Mouse (Mus musculus) embryonic facial prominence, embryonic 11.5 days (tissue): ENCODE data around the gene Fam166a. TPM values are rescaled to one million over a fixed set of nuclear protein-coding genes. Genes with fewer than 3 reads are reported as not detected.
A peak's percentile ranks its signal among the peaks of the same experiment; 100 is the strongest.

Source experiments
- ATAC-seq: fragments of 200-750 bp; cut with Nextera tagmentation; replicated peaks from 2 replicates; pipeline ENCODE4 v1.8.0; 2017; ENCODE audit warnings: low read depth; ENCODE audit not compliant: insufficient number of reproducible peaks, low FRiP score, low TSS enrichment
- DNase-seq: peaks from one replicate; pipeline ENCODE4 v3.0.0-alpha.2; 2015; ENCODE audit warnings: low spot score
- H3K27ac ChIP-seq: fragments of 300-500 bp; sonication (generic); replicated peaks from 2 replicates; pipeline ENCODE4 v1.5.1; 2014; ENCODE audit warnings: mild to moderate bottlenecking, low read depth, low read length, control low read depth
- H3K27me3 ChIP-seq: fragments of 300-500 bp; sonication (generic); 2 replicates; pipeline ENCODE4 v1.6.1; 2014; ENCODE audit warnings: mild to moderate bottlenecking, low read length, moderate library complexity, mixed read lengths; ENCODE audit not compliant: control insufficient read depth, insufficient read depth
- H3K36me3 ChIP-seq: fragments of 300-500 bp; sonication (generic); replicated peaks from 2 replicates; pipeline ENCODE4 v1.6.1; 2014; ENCODE audit warnings: low read depth, mild to moderate bottlenecking, low read length, moderate library complexity, mixed read lengths; ENCODE audit not compliant: control insufficient read depth, insufficient read depth
- H3K4me1 ChIP-seq: fragments of 300-500 bp; sonication (generic); 2 replicates; pipeline ENCODE4 v1.6.1; 2014; ENCODE audit warnings: low read length, mixed read lengths; ENCODE audit not compliant: control insufficient read depth, insufficient read depth
- H3K4me2 ChIP-seq: fragments of 300-500 bp; sonication (generic); 2 replicates; pipeline ENCODE4 v1.6.1; 2014; ENCODE audit warnings: low read depth, mild to moderate bottlenecking, control low read depth, low read length, moderate library complexity
- H3K4me3 ChIP-seq: fragments of 300-500 bp; sonication (generic); 2 replicates; pipeline ENCODE4 v1.5.1; 2014; ENCODE audit warnings: low read depth, low read length, control low read depth
- H3K9ac ChIP-seq: fragments of 300-500 bp; sonication (generic); replicated peaks from 2 replicates; pipeline ENCODE4 v1.6.1; 2014; ENCODE audit warnings: mild to moderate bottlenecking, control low read depth, low read length
- H3K9me3 ChIP-seq: fragments of 300-500 bp; sonication (generic); replicated peaks from 2 replicates; pipeline ENCODE4 v1.6.1; 2016; ENCODE audit warnings: mild to moderate bottlenecking, low read length, inconsistent platforms, mixed read lengths; ENCODE audit not compliant: control insufficient read depth
- whole genome bisulfite sequencing: fragments of 180-500 bp; shearing (Covaris S2); extraction: QIAGEN DNeasy Blood & Tissue Kit; methylation state at CpG from one replicate; pipeline ENCODE4 v1.1.7; 2014; 5-methylcytosine and 5-hydroxymethylcytosine counted together
- polyA plus RNA-seq: library from polyadenylated mRNA; unstranded; fragments of >200 nt; fragmentation: Nextera tagmentation; extraction: Ambion mirVana; gene quantifications from 2 replicates; pipeline ENCODE4 v1.2.1, GENCODE M21; 2014

The Fam166a gene
- polyA plus RNA-seq, 1 experiment from 2014 or later: not detected

GRCm38 (mm10) chr2:25197191-25197590 is 21.4 kb upstream of the Fam166a start:
- no peak overlapping the region for H3K9ac ChIP-seq
- ATAC-seq (no peak), DNase-seq (no peak)
- H3K27ac ChIP-seq: no peak overlapping the region
- no peaks in the 10 kb centered on the region for H3K9me3 ChIP-seq
- no peak overlapping the region for H3K4me3 ChIP-seq
- H3K4me1 ChIP-seq: no peaks in the 10 kb centered on the region; the same call in none of the 2 replicates
- peaks cover 18% of the 10 kb centered on the region for H3K27me3 ChIP-seq
- no peak overlapping the region for H3K4me2 ChIP-seq
- H3K36me3 ChIP-seq: peaks cover 4% of the 10 kb centered on the region
- 20% methylated on average over 2 of the region's 2 CpGs for WGBS

GRCm38 (mm10) chr2:25197946-25198345 is 20.6 kb upstream of the Fam166a start:
- Histone ChIP-seq H3K27me3 (peaks cover 18% of the 10 kb centered on the region), H3K9ac (no peak overlapping the region), H3K36me3 (peaks cover 7% of the 10 kb centered on the region), H3K4me3 (no peak overlapping the region), H3K9me3 (no peaks in the 10 kb centered on the region), H3K4me2 (no peak overlapping the region), H3K4me1 (no peaks in the 10 kb centered on the region; the same call in none of the 2 replicates), H3K27ac (no peak overlapping the region)
- DNase-seq (no peak), ATAC-seq (no peak)

- Histone ChIP-seq H3K4me1 (no peaks in the 10 kb centered on the region), H3K27me3 (peaks cover 7% of the 10 kb centered on the region), H3K4me3 (no peak overlapping the region), H3K27ac (no peak overlapping the region), H3K36me3 (peaks cover 14% of the 10 kb centered on the region), H3K4me2 (no peak overlapping the region), H3K9ac (no peak overlapping the region), H3K9me3 (no peaks in the 10 kb centered on the region)
- ATAC-seq (no peak), DNase-seq (no peak)
- 96% methylated on average over 2 of the region's 2 CpGs for WGBS
These were observed 17.9 kb upstream of the Fam166a start for GRCm38 (mm10) chr2:25200631-25201030.

GRCm38 (mm10) chr2:25203631-25204214 is 14.8 kb upstream of the Fam166a start:
- ATAC-seq (no peak), DNase-seq (no peak)
- Histone ChIP-seq H3K4me1 (no peaks in the 10 kb centered on the region), H3K27me3 (no peaks in the 10 kb centered on the region), H3K4me3 (no peak overlapping the region), H3K9me3 (no peaks in the 10 kb centered on the region), H3K4me2 (no peak overlapping the region), H3K27ac (no peak overlapping the region), H3K36me3 (peaks cover 14% of the 10 kb centered on the region), H3K9ac (no peak overlapping the region)
- WGBS: 69% methylated on average over 4 of the region's 4 CpGs

- no peak for DNase-seq
- peaks cover 8% of the 10 kb centered on the region for H3K4me1 ChIP-seq
- H3K4me2 ChIP-seq: no peak overlapping the region
- H3K4me3 ChIP-seq: no peak overlapping the region
- ATAC-seq: no peak
- H3K27me3 ChIP-seq: no peaks in the 10 kb centered on the region
- 92% methylated on average over 1 of the region's 1 CpGs for WGBS
- H3K9me3 ChIP-seq: no peaks in the 10 kb centered on the region
- H3K9ac ChIP-seq: no peak overlapping the region
- H3K27ac ChIP-seq: no peak overlapping the region
- H3K36me3 ChIP-seq: peaks cover 9% of the 10 kb centered on the region
These were observed 11.0 kb upstream of the Fam166a start for GRCm38 (mm10) chr2:25207593-25207992.

- ATAC-seq: 0 out of 2 replicates have a peak, but pooled peaks have one; percentile 10
- WGBS: 1% methylated on average over 24 of the region's 24 CpGs
- no peak for DNase-seq
These were observed 7.9 kb upstream of the Fam166a start for GRCm38 (mm10) chr2:25210686-25211085.

GRCm38 (mm10) chr2:25211121-25211670 is 7.3 kb upstream of the Fam166a start, which contains the start of gene Nelfb:
Nelfb (minus strand) TSS chr2:25211489.
- WGBS: under 1% methylated on average over 44 of the region's 44 CpGs
- H3K27ac ChIP-seq: peak within 1 kb of the TSS; percentile 53
- no peaks in the 10 kb centered on the region for H3K27me3 ChIP-seq
- H3K9ac ChIP-seq: peak within 1 kb of the TSS; percentile 91
- peak within 1 kb of the TSS; percentile 87 for H3K4me2 ChIP-seq
- peaks cover 8% of the 10 kb centered on the region for H3K4me1 ChIP-seq
- no peaks in the 10 kb centered on the region for H3K36me3 ChIP-seq
- H3K9me3 ChIP-seq: no peaks in the 10 kb centered on the region
- DNase-seq (peak; percentile 94), ATAC-seq (peak; percentile 89)
- H3K4me3 ChIP-seq: peak within 1 kb of the TSS; percentile 82

More at GRCm38 (mm10) chr2:25210686-25211085, 7.9 kb upstream of the Fam166a start:
- H3K4me3 ChIP-seq: peak overlapping the region; percentile 82
- H3K9ac ChIP-seq: peak overlapping the region; percentile 91
- H3K27me3 ChIP-seq: no peaks in the 10 kb centered on the region
- peaks cover 8% of the 10 kb centered on the region for H3K4me1 ChIP-seq
- peak overlapping the region; percentile 87 for H3K4me2 ChIP-seq
- no peaks in the 10 kb centered on the region; the same call in 1 of the 2 replicates for H3K36me3 ChIP-seq
- peak overlapping the region; percentile 53 for H3K27ac ChIP-seq
- H3K9me3 ChIP-seq: no peaks in the 10 kb centered on the region

GRCm38 (mm10) chr2:25213266-25213865 is 5.2 kb upstream of the Fam166a start:
- Histone ChIP-seq H3K36me3 (no peaks in the 10 kb centered on the region), H3K27ac (no peak overlapping the region), H3K4me2 (no peak overlapping the region), H3K27me3 (no peaks in the 10 kb centered on the region), H3K4me3 (no peak overlapping the region), H3K4me1 (peaks cover 8% of the 10 kb centered on the region), H3K9ac (no peak overlapping the region), H3K9me3 (no peaks in the 10 kb centered on the region)
- WGBS: 72% methylated on average over 23 of the region's 23 CpGs
- DNase-seq: no peak
- ATAC-seq: no peak
